Mouse (Mus musculus) brain, adult 2 months (tissue): ENCODE data around the gene Syncrip.
"Not testable (repeated sequence)": the region's sequence is repeated elsewhere in the genome, so short reads cannot be mapped to it uniquely, and the experiment has no call there.

Experiments used
- DNase-seq: peaks from one replicate; pipeline ENCODE4 v3.0.0; 2011; ENCODE audit warnings: low read depth, low spot score

The Syncrip gene

GRCm38 (mm10) chr9:88482829-88483396 is 539 bp upstream of the Syncrip start:
- no peak for DNase-seq

GRCm38 (mm10) chr9:88481791-88482160 is 598 bp downstream of the Syncrip start:
- peak; percentile 54 for DNase-seq

DNA sequence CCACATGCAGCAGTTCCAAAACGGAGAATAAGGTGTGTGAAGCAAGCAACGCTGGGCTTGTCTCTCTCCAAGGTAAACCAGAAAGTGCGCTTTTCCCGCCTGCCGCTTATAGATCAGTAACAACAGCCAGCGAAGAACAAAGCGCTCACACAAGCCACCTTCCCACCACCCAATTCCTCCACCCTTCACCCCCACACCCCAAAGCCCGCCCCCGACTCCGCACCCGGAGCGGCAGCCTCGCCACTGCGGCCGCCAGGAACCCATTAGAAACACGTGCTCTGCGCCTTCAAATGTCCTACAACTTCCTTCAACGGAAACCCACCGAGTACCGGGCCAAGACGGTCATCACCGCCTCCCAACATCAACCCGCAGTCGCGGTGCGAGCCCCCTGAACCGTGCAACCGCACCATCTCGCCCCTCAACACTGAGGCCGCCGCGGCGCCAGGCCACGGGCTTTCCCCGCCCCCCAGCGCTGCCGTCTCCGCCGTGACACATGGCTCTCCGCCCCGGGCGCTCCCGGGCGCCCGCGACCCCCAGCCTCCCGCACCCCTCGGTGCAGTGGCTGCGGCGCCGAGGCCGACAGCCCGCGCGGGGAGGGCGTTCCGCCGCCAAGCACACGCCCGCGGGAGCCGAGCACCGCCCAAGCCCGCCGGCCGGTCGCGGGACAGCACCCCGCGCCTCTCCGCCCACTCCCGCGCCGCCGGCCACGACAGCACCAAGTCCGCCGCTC is 1.1 kb downstream of the Syncrip start:
- DNase-seq, result peak; percentile 35

DNA sequence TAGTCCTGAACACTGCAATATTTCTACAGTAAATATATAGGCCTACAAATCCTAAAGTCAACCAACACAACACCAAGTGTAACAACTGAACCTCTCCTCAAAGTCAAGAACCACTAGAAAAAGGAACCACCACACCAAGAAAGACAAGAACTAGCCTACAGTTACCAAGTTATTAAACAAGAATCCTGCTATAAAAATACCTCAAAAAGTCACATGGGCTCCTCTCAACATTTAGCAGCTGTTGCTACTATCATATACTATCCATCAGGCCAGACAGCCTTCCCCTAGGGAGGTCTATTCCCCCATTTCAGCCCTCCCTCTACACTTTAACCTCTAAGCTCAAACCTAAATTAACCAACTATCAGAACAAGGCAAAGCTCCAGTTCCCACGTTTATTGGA is 2.3 kb downstream of the Syncrip start:
- DNase-seq, result no peak

DNA sequence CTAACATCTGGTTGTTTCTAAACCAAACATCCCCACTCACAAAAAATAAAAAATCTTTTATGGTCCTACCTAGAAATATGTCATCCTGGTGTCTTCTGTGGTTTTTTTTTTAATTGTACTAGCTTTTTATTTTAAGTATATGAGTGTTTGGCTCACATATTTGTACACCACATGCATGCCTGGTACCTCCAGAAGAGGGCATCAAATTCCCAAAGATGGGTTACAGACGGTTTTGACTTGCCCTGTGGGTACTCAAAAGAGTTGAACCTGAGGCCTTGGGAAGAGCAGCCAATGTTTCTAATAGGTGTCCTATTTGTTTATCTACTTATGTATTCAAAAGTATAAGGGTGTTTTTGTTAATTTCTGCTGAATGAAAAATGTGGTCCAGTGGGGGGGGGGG is 6.2 kb downstream of the Syncrip start:
- DNase-seq, result peak; percentile 32

DNA sequence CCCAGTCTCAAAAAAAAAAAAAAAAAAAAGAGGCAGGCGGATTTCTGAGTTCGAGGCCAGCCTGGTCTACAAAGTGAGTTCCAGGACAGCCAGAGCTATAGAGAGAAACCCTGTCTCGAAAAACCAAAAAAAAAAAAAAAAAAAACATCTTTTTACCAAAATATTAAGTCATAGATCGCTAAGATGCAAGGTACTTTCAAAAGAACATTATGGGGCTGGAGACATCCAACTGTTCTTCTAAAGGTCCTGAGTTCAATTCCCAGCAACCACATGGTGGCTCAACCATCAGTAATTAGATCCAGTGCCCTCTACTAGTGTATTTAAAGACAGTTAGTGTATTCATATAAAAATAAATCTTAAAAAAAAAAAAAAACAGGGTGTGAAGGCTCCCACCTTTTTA is 21.4 kb downstream of the Syncrip start:
- DNase-seq, result not testable (repeated sequence)

GRCm38 (mm10) chr9:88439991-88440390 is 42.4 kb downstream of the Syncrip start:
- no peak for DNase-seq

DNA sequence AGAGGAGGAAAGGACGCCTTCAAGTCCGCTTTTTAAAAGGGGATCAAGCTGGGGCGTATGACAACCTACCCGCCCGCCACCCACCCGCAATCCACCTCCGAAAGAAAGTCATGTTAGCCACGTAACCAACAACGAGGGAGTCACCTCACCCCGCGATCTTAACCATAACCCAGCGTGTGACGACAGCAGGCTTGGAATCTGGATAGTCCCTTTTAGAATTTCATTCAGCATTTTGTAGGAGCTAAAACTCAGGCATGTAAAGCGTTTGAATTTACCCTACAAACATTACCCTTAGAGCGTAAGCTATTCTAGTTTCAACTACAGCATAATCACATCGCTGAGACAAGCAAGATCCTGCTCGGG is 43.2 kb downstream of the Syncrip start:
- no peak for DNase-seq

DNA sequence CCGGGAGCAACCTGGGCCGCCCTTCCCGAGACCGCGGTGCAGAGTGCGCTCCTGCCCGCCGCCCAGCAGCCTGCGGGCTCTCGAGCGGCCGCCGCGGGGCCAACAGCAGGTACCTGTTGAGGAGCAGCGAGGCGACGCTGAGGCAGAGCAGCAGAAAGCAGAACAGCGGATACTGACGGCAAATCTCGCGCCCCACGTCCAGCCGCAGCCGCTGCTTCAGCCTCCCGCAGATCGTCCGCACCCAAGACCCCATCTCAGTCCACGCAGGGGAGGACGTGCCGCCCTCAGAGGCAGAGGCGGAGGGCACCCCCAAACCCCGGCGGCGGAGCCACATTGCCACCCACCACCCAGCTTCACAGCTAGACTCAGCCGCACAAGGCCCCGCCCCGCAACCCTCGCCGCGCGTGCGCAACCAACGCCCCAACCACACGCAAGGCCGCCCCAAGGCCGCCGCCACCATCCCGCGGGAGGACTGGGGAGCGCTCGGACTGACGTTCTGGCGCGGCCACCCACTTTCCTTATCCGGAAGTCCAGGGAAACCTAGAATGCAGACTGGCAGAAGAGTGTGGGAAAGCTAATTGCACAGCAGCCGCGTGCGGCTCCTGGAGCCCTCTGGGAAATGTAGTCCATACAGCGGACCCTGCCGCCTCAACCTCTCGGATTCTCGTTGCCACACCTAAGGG is 43.7 kb downstream of the Syncrip start, which contains the start of gene Snx14:
Snx14 (minus strand) TSS at position 404 of the 683 bp plus-strand sequence.
- DNase-seq, result peak; percentile 99

DNA sequence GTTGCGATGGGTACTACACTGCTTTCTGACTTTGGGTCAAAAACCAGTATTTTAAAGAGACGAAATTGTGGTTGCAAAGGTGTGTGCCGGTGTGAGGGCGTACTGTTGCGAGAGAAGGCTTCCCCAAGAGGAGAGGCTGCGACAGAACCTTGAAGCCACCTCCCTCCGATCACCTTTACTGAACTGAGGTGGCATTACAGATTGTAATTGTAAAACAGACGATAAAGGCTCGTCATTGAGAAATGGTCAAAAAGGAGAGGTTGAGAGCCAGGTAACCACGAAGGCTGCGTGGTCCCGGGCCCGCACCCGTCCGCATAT is 44.2 kb downstream of the Syncrip start:
- DNase-seq, result peak; percentile 26

GRCm38 (mm10) chr9:88437342-88438236 is 44.8 kb downstream of the Syncrip start:
- peak; percentile 5 for DNase-seq

- DNase-seq, result no peak
Measured at GRCm38 (mm10) chr9:88424356-88424755, 58.0 kb downstream of the Syncrip start.

DNA sequence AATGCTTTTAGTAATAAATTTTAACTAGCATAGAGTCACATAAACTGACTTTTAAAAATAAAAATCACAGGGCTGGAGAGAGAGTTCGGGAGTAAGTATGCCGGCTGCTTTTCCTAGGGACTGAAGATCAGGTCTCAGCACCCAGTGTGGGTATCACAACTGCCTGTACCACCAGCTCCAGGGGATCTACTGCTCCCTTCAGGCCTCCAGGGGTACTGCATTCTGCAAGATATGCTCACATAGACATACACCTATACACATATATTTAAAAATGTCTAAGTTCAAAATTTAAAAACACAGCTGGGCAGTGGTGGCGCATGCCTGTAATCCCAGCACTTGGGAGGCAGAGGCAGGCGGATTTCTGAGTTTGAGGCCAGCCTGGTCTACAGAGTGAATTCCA is 59.9 kb downstream of the Syncrip start:
- no peak for DNase-seq

GRCm38 (mm10) chr9:88416752-88417151 is 65.6 kb downstream of the Syncrip start:
- no peak for DNase-seq

DNA sequence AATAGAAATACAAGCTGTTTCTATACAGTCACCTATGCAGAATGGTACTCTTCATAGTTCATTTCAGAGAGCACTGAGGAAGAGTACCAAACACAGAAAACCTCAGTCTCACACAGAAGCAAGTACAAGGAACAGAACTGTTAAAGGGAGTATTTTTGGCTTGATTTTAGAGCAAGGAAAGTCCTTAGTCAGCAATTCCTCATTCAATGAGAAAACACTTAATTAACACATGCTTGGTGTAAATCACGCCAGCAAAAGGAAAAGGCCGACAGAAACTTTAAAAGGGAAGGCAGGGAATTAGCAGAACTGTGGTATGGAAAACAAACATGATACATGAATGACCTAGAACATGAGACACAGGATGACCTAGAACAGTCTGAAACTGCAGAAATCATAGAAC is 72.4 kb downstream of the Syncrip start:
- no peak for DNase-seq

DNA sequence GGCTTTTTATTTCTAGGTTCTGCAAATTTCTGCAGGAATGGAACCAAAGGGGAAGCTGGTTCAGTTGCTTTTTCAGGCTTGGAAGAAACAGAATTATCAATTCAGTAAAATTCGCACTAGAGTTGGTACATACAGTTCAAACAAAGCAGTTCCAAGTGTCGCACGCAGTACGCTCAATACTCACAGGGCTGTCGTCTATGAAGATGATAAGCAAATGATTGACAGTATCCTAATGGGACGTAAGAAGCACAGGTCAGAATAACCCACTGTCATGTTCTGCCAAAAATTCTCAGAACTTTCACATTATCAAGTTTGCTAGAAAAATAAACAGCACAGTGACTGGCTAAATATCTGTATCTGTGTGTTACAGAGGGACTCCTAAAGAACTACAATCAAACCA is 77.9 kb downstream of the Syncrip start:
- DNase-seq, result no peak

DNA sequence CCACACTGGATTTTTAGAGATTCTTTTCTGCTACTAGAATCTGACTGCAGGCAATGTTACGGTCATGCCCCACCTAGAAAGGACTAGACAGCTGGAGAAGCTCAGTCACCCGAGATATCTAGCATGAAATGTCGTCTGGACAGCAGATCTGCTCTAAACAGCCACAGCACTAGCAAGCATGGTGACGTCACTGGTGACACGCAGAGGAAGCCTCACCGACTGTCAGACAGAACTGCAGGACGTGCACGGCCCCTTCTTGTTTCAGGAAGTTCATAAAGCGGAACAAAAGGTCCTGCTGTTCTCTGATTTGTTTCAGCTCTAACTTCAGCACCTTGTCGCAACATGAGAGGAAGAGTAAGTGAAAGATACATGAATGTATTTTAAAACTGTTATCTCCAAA is 78.3 kb downstream of the Syncrip start:
- DNase-seq, result peak; percentile 49

GRCm38 (mm10) chr9:88398461-88398860 is 83.9 kb downstream of the Syncrip start:
- no peak for DNase-seq
